Mouse (Mus musculus) NIH3T3 (cell line): ENCODE results near the gene Pfkp.
A peak's percentile ranks its signal among the peaks of the same experiment; 100 is the strongest.

ENCODE experiments used
- DNase-seq: peaks from one replicate; pipeline ENCODE4 v3.0.0-alpha.2; 2012; ENCODE audit warnings: low read depth

The Pfkp gene

DNA sequence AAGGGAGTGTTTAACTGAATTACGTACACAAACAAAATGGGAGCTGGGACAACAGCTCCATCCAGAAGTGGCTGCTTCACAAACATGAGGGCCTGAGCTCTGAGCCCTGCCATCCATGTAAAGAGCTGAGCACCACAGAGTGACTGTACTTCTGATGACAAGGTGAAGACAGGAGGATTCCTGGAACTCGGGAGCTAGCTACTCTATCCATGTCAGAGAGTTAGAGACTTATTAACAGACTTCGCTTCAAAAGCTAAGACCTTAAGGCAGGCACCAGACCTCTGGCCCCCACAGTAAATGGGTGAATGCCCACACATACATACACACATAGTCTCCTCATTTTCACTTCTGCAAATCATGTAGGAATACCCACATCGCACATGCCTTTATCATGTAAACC, 11.6 kb downstream of the Pfkp start:
- DNase-seq, result no peak

- DNase-seq, result peak; percentile 48
These were observed 12.1 kb downstream of the Pfkp start for GRCm38 (mm10) chr13:6636520-6636919.

DNA sequence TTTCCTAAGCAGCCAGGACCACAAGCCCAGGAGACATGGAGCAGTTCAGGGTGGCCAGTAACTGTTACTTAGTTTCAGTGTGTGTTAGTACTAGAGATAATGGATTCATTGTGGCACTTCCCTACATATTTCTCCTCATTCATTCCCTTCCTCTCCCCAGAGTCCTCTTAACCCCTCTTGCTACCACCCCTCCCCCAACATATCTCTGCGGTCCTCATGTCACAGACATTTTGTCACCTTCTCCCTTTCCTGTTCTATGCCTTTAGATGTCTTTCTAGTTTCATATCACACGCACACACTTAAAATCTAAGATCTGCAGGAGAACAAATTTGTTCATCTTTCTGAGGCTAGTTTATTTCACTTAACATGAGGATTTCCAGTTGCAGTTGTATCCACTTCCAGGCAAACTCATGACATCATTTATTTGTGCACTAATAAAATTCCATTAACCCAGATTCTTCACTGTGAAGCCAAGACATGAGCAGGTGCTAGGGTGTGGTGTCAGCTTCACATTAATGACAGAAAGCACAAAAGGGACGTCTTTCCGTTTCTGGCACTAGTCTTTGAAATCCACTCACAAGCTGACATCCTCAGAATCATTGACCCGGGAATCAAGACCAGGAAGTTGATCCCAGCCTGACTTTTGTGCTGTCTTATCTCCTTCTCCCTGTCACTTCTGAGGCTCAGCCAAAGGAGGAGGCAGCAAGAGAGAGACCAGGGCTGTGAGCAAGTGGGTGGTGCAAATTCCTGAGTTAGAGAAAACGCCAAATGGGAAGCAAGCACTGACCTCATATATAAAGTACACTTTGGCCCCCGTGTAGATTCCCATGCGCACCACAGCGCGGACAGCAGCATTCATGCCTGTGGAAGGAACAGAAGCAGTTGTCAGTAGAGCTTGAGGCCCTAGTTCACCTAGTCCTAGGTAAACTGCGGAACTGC, 13.2 kb downstream of the Pfkp start:
- DNase-seq, result no peak

DNA sequence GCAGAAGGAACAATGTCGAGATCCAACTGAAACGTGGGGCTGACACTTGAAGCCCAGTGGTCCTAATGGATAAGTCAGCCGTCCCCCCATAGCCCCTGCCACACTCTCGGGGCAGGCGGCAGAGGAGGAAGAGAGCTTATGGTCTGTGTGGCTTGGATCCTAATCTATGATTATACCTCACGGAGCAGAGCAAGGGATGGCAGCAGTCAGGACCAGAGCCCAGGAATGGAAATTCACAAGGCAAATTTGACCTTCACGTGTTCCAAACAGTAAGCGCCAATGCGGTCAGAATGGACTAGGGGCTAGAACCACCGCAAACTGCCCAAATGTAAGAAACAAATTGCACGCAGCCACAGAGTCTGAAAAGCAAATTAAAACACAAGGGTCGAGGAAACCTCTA, 14.5 kb downstream of the Pfkp start:
- no peak for DNase-seq

DNA sequence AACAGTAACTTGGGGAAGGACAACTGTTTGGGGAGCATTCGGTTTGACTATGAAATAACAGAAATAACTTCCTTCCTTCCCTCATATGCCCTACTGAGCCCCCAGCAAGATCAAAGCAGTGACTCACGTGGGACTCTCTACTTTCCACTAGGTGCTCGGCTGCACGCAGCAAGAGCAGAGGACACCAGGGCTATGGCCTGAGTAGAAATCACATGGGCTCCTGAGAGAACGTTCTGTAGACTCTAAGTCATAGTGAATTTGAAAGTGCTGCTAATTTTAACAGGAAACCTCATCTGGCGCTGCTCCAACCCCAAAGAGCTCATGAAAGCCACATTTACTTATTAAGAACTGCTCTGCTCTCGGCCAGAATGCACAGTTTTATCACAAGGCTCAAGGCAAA, 15.1 kb downstream of the Pfkp start:
- DNase-seq, result peak; percentile 28

GRCm38 (mm10) chr13:6632935-6633334, 15.6 kb downstream of the Pfkp start:
- no peak for DNase-seq

DNA sequence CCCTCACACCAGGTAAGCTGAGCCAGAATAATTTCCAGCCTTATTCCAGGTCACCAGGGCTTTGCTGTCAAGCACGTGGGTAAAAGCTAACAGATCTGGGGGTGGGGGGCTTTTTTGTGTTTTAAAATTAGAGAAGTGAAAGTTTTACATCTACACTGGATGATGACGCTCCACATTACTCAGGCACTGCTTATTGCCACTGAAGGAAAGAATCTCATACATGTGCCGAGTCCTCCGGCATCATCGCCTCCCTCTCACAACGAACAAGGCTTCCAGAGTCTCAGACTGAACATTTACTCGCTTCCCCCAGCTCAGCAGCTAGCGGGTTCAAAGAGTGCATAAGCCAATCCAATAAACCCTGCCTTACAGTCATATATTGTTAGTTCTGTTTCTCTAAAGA, 16.1 kb downstream of the Pfkp start:
- DNase-seq, result no peak

- no peak for DNase-seq
These were observed 16.6 kb downstream of the Pfkp start for GRCm38 (mm10) chr13:6631772-6632510.

GRCm38 (mm10) chr13:6630660-6631059, 17.9 kb downstream of the Pfkp start:
- DNase-seq, result no peak

DNA sequence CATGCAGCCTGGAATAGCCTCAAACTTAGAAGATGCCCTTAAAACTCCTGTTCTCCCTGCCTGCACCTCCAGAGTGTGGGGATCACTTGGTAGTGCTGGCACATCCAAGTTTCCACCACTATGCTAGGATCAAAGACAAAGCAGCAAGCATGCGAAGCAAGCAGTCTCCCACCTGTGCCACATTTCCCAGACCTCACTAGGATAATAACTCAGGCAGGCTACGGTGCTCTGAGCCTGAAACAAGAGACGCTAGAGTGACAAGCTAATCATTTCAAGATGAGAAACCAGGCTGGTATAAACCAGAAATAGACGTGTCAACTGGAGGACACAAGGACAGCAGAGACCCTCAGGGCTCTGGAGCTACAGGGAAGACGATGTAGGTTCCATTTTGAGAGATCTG, 18.6 kb downstream of the Pfkp start:
- DNase-seq, result no peak

GRCm38 (mm10) chr13:6628998-6629764, 19.4 kb downstream of the Pfkp start:
- DNase-seq, result no peak

DNA sequence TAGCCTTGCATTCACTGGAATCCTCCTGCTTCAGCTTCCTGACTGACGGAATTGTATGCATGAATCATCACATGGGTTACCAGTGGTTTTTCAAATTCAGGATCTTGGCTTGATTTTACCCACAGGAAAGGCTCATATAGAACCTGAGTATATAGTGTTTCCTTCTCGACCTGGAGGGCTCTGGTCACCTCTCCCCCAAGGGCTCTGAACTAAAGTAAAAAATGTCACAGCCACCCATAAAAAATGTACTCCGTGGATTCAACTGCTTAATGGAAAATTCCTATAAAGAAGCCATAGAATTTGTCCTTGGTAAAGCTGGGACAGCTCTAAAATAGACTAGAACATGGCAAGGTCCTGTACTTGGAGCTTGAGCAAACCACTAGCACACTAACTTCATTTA, 20.3 kb downstream of the Pfkp start:
- no peak for DNase-seq

- no peak for DNase-seq
These were observed 21.2 kb downstream of the Pfkp start for GRCm38 (mm10) chr13:6627352-6627751.

DNA sequence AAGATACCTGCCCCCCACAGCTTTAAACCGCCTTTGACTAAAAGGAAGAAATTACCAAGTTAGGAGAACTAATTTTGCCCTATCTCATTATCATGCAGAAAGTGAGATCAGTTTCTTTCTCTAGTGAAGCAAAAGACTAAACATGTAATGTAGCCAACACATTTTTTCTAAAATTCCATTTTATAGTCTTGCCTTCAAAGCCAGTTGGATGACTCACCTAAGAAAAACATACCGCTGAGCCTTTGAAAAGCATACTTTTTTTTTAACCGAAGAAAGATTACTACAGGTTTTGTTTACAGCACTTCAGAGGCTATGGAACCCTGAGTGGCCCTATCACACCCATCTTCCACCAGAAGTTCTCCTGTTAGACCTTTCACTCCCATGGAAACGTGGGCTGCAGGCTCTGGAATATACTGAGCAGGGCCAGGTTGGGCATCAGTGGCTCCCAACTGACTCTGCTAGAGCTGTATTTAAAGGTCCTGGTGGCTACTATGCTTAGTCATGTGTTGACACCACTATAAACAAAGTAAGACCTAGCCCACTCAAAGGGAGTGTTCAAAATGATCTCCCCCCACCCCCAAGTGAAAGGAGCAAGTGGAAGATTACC, 22.0 kb downstream of the Pfkp start:
- DNase-seq, result peak; percentile 32

DNA sequence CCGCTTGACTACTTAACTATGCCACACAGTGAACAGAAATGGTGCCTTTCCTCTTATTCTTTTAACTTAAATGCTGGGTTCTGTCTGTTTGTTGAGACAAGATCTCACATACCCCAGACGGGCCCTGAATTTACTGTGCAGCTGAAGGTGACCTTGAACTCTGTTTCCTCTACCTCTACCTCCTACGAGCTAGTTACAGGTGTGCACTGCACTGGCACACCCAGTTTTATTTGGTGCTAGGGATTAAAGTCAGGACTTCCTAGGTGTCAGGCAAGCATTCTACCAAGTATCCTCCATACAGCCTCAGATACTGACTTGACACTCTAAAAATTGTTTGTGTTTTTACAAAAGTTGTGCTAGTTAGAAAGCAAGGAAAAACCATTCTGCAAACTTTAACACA, 22.6 kb downstream of the Pfkp start:
- DNase-seq, result no peak

GRCm38 (mm10) chr13:6624604-6625003, 24.0 kb downstream of the Pfkp start:
- no peak for DNase-seq

DNA sequence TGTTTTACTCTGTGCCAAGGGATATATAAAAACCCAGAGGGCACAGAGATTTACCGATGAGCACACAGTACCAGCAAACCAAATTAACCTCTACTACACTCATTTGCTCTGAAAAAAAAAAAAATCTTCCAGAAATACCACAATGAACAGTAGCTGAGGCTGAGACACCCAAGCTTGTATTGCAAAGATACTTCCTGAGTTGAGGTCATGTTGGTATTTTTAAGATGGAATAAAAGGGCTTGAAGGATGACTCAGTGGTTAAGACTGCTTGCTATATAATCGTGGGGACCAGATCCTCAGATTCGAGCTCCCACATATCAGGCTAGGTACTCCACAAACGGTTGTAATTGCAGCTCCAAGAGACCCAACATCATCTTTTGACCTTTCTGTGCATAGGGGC, 24.5 kb downstream of the Pfkp start:
- no peak for DNase-seq

DNA sequence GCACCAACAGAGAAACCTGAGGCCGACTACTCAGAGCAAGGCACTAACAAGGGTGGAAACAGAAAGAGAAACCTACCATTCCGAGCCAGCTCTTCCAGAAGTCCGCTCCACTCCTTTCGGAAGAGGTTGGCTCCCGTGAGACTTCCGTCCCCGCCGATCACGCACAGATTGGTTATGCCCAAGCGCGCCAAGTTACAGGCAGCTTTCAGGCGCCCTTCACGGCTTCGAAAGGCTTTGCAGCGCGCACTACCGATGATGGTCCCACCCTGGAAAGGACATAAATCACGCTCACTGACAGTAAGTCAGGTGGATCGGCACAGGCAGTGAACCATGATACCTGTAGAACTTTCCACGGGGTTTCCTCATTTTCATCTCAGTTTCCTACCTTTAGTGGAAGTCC, 26.7 kb downstream of the Pfkp start:
- no peak for DNase-seq

GRCm38 (mm10) chr13:6620250-6620649, 28.3 kb downstream of the Pfkp start:
- DNase-seq, result no peak

- no peak for DNase-seq
These were observed 29.9 kb downstream of the Pfkp start for GRCm38 (mm10) chr13:6618711-6619110.

- DNase-seq, result peak; percentile 50
These were observed 34.7 kb downstream of the Pfkp start for GRCm38 (mm10) chr13:6613690-6614445.
